Mouse (Mus musculus) liver, embryonic 14.5 days (tissue): Measurements from ENCODE around the gene Cercam. TPM values are rescaled to one million over a fixed set of nuclear protein-coding genes. Genes with fewer than 3 reads are reported as not detected.

ENCODE experiments used
- ATAC-seq: fragments of 200-750 bp; cut with Nextera tagmentation; 2 replicates; pipeline ENCODE4 v1.8.0; 2017; ENCODE audit warnings: moderate number of reproducible peaks, mild to moderate bottlenecking, moderate library complexity; ENCODE audit not compliant: insufficient read depth
- DNase-seq, 3 experiments: peaks; one replicate each; pipeline ENCODE4 v3.0.0-alpha.2; 2012 to 2013; ENCODE audit warnings: low read depth in 3 of 3, low spot score in 3 of 3
- H3K27ac ChIP-seq: fragments of 300-500 bp; sonication (generic); 2 replicates; pipeline ENCODE4 v1.5.1; 2014; ENCODE audit warnings: moderate library complexity, mild to moderate bottlenecking, control low read depth, inconsistent platforms
- H3K27me3 ChIP-seq: fragments of 300-500 bp; sonication (generic); 2 replicates; pipeline ENCODE4 v1.6.1; 2014; ENCODE audit warnings: mild to moderate bottlenecking, low read length, moderate library complexity; ENCODE audit not compliant: control insufficient read depth, insufficient read depth
- H3K36me3 ChIP-seq: fragments of 300-500 bp; sonication (generic); replicated peaks from 2 replicates; pipeline ENCODE4 v1.6.1; 2014; ENCODE audit warnings: low read depth; ENCODE audit not compliant: control insufficient read depth, insufficient read depth
- H3K4me1 ChIP-seq, 2 experiments: fragments of 200-500 bp in 1 of 2; fragments of 300-500 bp in 1 of 2; sonication (generic) in 1 of 2; replicated peaks; 2 replicates each; pipeline ENCODE4 v1.6.1; 2012 to 2014; ENCODE audit warnings: antibody characterized with exemption in 1 of 2, inconsistent platforms in 1 of 2, low read length in 1 of 2; ENCODE audit not compliant: control insufficient read depth in 2 of 2, insufficient read depth in 2 of 2
- H3K4me2 ChIP-seq: fragments of 300-500 bp; sonication (generic); 2 replicates; pipeline ENCODE4 v1.6.1; 2014; ENCODE audit warnings: low read depth, mild to moderate bottlenecking, control low read depth, moderate library complexity
- H3K4me3 ChIP-seq, 2 experiments: fragments of 200-500 bp in 1 of 2; fragments of 300-500 bp in 1 of 2; sonication (generic) in 1 of 2; 2 replicates each; pipeline ENCODE4 v1.5.1; 2012 to 2014; ENCODE audit warnings: low read depth in 2 of 2, low read length in 2 of 2, mild to moderate bottlenecking in 2 of 2, control low read depth in 1 of 2, inconsistent platforms in 1 of 2, moderate library complexity in 1 of 2; ENCODE audit not compliant: insufficient read depth in 1 of 2
- H3K9ac ChIP-seq: fragments of 300-500 bp; sonication (generic); replicated peaks from 2 replicates; pipeline ENCODE4 v1.6.1; 2014; ENCODE audit warnings: mild to moderate bottlenecking, control low read depth, moderate library complexity
- H3K9me3 ChIP-seq: fragments of 300-500 bp; sonication (generic); 2 replicates; pipeline ENCODE4 v1.6.1; 2016; ENCODE audit warnings: low read length, mixed read lengths; ENCODE audit not compliant: control insufficient read depth
- CTCF ChIP-seq: IDR thresholded peaks from 2 replicates; pipeline ENCODE4 v1.5.1; 2016; ENCODE audit warnings: antibody characterized with exemption, low read depth, control low read depth
- EP300 ChIP-seq: IDR thresholded peaks from 2 replicates; pipeline ENCODE4 v1.6.1; 2016; ENCODE audit warnings: antibody characterized with exemption, low read depth
- WGBS: fragments of 180-500 bp; shearing (Covaris S2); extraction: QIAGEN DNeasy Blood & Tissue Kit; methylation state at CpG from one replicate; pipeline ENCODE4 v1.1.7; 2014; ENCODE audit not compliant: insufficient replicate concordance; 5-methylcytosine and 5-hydroxymethylcytosine counted together
- polyA plus RNA-seq, 2 experiments: library from polyadenylated mRNA; depleted of rRNA in 1 of 2; stranded (reverse) in 1 of 2; unstranded in 1 of 2; fragments of >200 nt; fragmentation: Nextera tagmentation in 1 of 2; extraction: Ambion mirVana in 1 of 2; gene quantifications; 2 replicates each; pipeline versions ENCODE4 v1.2.1 to v1.2.3; 2012 to 2014

The Cercam gene
- polyA plus RNA-seq, 2 experiments, result 16.6 to 20.1 TPM

GRCm38 (mm10) chr2:29839460-29839859 is 29.5 kb upstream of the Cercam start:
- Histone ChIP-seq H3K9ac (no peak overlapping the region), H3K9me3 (no peaks in the 10 kb centered on the region), H3K4me3 (no peak overlapping the region), H3K27ac (no peak overlapping the region), H3K4me2 (no peak overlapping the region), H3K4me1 (no peaks in the 10 kb centered on the region), H3K27me3 (peaks cover 3% of the 10 kb centered on the region), H3K36me3 (peaks cover 1% of the 10 kb centered on the region; the same call in 1 of the 2 replicates)
- no peak for ATAC-seq
- TF ChIP-seq CTCF (no peak), EP300 (no peak)
- WGBS, result 54% methylated on average over 4 of the region's 4 CpGs
- no peak for DNase-seq

DNA sequence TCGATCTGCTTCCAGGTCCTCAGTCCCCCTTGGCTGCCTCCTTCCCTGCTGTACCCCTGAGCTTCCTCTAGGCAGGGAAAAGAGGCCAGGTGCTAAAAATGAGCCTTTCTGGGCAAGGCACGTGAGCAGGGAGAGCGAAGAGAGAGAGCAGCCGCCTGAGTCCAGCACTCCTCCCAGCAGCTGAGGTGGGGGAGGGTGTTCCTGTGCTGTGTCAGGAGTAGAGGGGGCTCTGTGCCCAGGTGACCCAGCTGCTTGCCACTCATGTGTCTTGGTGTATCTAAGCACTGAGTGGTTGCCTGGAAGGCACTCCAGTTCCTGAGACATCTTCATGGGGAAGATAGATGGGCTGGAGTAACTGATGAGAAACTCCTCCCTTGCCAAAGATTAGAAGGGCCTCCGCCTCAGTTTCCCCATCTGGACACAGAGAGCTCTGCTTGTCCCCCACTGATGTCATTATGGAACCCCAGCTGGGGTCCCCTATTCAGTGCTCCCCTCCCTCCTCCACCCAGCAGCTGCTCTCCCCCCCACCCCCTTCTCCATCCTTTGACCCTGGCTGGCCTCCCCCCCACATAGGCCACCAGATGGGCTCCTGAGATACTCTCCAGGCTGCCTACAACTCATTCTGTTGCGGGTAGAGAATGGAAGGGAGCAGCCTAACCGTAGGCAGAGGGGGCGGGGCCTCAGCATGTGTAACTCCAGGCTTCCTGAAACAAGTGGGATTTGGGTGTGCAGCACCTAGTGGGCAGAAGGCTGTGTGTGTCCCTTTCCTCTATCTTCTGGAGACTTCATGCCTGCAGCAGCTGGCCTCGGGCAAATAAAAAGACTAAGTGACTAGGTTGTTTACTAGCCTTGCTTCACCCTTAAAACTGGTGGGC is 25.5 kb upstream of the Cercam start:
- WGBS, result 62% methylated on average over 9 of the region's 9 CpGs
- H3K9ac ChIP-seq, result no peak overlapping the region
- no peak overlapping the region for H3K27ac ChIP-seq
- TF ChIP-seq CTCF (no peak), EP300 (no peak)
- no peaks in the 10 kb centered on the region for H3K36me3 ChIP-seq
- ATAC-seq (no peak), DNase-seq (no peak)
- no peak overlapping the region for H3K4me3 ChIP-seq
- no peaks in the 10 kb centered on the region for H3K4me1 ChIP-seq
- peaks cover 19% of the 10 kb centered on the region for H3K27me3 ChIP-seq
- H3K4me2 ChIP-seq, result no peak overlapping the region
- H3K9me3 ChIP-seq, result no peaks in the 10 kb centered on the region

GRCm38 (mm10) chr2:29844115-29844514 is 24.8 kb upstream of the Cercam start:
- Histone ChIP-seq H3K9me3 (no peaks in the 10 kb centered on the region), H3K27me3 (peaks cover 19% of the 10 kb centered on the region), H3K36me3 (no peaks in the 10 kb centered on the region), H3K9ac (no peak overlapping the region), H3K4me2 (no peak overlapping the region), H3K4me1 (no peaks in the 10 kb centered on the region), H3K27ac (no peak overlapping the region), H3K4me3 (no peak overlapping the region)
- ATAC-seq (no peak), DNase-seq (no peak)
- no peak for TF ChIP-seq CTCF
- TF ChIP-seq EP300, result no peak
- 81% methylated on average over 2 of the region's 2 CpGs for WGBS

DNA sequence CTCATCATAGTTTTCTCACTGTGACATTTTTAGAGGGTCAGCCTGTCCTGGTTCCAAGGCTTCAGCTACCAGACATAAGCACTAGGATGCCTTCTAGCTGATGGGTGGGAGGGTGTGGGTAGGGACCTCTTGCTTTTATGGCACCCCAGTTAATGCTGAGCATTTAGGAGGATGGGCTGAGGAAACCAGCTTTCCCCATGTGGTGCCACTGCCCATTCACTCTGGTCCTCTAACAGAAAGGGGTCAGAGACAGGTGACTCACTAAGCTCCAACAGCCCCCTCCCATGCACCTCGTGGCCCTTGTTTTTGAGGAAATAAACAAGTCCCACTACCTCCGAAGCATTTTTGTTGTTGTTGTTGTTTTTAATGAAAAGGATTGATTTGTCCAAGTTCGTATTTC is 24.3 kb upstream of the Cercam start:
- H3K27me3 ChIP-seq, result peaks cover 19% of the 10 kb centered on the region
- H3K9ac ChIP-seq, result no peak overlapping the region
- WGBS, result 46% methylated on average over 3 of the region's 3 CpGs
- no peaks in the 10 kb centered on the region for H3K36me3 ChIP-seq
- ATAC-seq (no peak), DNase-seq (no peak)
- H3K27ac ChIP-seq, result no peak overlapping the region
- H3K4me2 ChIP-seq, result no peak overlapping the region
- no peaks in the 10 kb centered on the region for H3K9me3 ChIP-seq
- TF ChIP-seq CTCF, result no peak
- no peak for TF ChIP-seq EP300
- no peak overlapping the region for H3K4me3 ChIP-seq
- no peaks in the 10 kb centered on the region for H3K4me1 ChIP-seq

- DNase-seq, result no peak
- no peaks in the 10 kb centered on the region for H3K9me3 ChIP-seq
- no peaks in the 10 kb centered on the region for H3K36me3 ChIP-seq
- peaks cover 19% of the 10 kb centered on the region for H3K27me3 ChIP-seq
- H3K4me3 ChIP-seq, result no peak overlapping the region
- H3K4me2 ChIP-seq, result no peak overlapping the region
- no peak overlapping the region for H3K9ac ChIP-seq
- no peak overlapping the region for H3K27ac ChIP-seq
- H3K4me1 ChIP-seq, result no peaks in the 10 kb centered on the region
- TF ChIP-seq CTCF (no peak), EP300 (no peak)
- 43% methylated on average over 25 of the region's 25 CpGs for WGBS
- no peak for ATAC-seq
Measured at GRCm38 (mm10) chr2:29845636-29846035, 23.3 kb upstream of the Cercam start.
